Mouse (Mus musculus) embryonic facial prominence, embryonic 10.5 days (tissue): ENCODE measurements around the gene Tmem151a. TPM values are rescaled to one million over a fixed set of nuclear protein-coding genes. Genes with fewer than 3 reads are reported as not detected.
A peak's percentile ranks its signal among the peaks of the same experiment; 100 is the strongest.

Experiments
- DNase-seq: peaks from one replicate; pipeline ENCODE4 v3.0.0-alpha.2; 2017; ENCODE audit warnings: low spot score
- H3K27ac ChIP-seq: fragments of 300-500 bp; sonication (generic); replicated peaks from 2 replicates; pipeline ENCODE4 v1.5.1; 2016; ENCODE audit warnings: mild to moderate bottlenecking
- H3K27me3 ChIP-seq: fragments of 300-500 bp; sonication (generic); replicated peaks from 2 replicates; pipeline ENCODE4 v1.6.1; 2016; ENCODE audit warnings: low read depth, mild to moderate bottlenecking; ENCODE audit not compliant: poor library complexity, severe bottlenecking
- H3K36me3 ChIP-seq: fragments of 300-500 bp; sonication (generic); replicated peaks from 2 replicates; pipeline ENCODE4 v1.6.1; 2016; ENCODE audit warnings: mild to moderate bottlenecking, moderate library complexity
- H3K4me1 ChIP-seq: fragments of 300-500 bp; sonication (generic); 2 replicates; pipeline ENCODE4 v1.6.1; 2016
- H3K4me3 ChIP-seq: fragments of 300-500 bp; sonication (generic); 2 replicates; pipeline ENCODE4 v1.5.1; 2016; ENCODE audit warnings: mild to moderate bottlenecking, moderate library complexity
- H3K9me3 ChIP-seq: fragments of 300-500 bp; sonication (generic); 2 replicates; pipeline ENCODE4 v1.6.1; 2016; ENCODE audit warnings: mild to moderate bottlenecking
- WGBS: fragments of 180-500 bp; shearing (Covaris S2); methylation state at CpG from one replicate; pipeline ENCODE4 v1.1.7; 2016; 5-methylcytosine and 5-hydroxymethylcytosine counted together
- polyA plus RNA-seq: library from polyadenylated mRNA; unstranded; fragments of >200 nt; fragmentation: Nextera tagmentation; extraction: Ambion mirVana; gene quantifications from 2 replicates; pipeline ENCODE4 v1.2.1, GENCODE M21; 2016

Gene Tmem151a
- polyA plus RNA-seq, 1 experiment from 2014 or later, result 1.4 TPM

DNA sequence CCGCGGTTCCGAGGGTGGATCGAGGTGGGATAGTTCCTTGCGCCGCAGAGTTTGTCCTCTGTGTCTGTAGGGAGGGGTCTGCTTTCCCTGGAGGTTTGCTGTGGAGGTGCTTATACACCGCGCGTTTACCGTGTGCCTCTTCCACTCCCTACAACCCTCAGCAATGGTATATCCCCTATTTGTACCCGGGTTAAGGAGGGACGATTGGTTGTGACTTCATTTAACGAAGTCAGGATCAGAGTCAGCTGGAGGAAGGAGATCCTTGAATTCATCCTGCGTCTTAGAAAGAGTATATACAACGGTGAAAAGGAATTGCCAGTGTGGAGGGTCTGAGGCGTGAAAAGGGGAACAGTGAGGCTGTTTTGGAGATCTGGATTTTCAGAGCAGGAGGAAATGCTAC is 43.7 kb downstream of the Tmem151a start:
- H3K36me3 ChIP-seq, result peaks cover 37% of the 10 kb centered on the region
- no peaks in the 10 kb centered on the region for H3K9me3 ChIP-seq
- H3K27me3 ChIP-seq, result peaks cover 7% of the 10 kb centered on the region; the same call in 1 of the 2 replicates
- 3% methylated on average over 16 of the region's 16 CpGs for whole genome bisulfite sequencing
- H3K4me1 ChIP-seq, result peaks cover 45% of the 10 kb centered on the region
- peak overlapping the region; percentile 95 for H3K4me3 ChIP-seq
- peak overlapping the region; percentile 81 for H3K27ac ChIP-seq
- no peak for DNase-seq

DNA sequence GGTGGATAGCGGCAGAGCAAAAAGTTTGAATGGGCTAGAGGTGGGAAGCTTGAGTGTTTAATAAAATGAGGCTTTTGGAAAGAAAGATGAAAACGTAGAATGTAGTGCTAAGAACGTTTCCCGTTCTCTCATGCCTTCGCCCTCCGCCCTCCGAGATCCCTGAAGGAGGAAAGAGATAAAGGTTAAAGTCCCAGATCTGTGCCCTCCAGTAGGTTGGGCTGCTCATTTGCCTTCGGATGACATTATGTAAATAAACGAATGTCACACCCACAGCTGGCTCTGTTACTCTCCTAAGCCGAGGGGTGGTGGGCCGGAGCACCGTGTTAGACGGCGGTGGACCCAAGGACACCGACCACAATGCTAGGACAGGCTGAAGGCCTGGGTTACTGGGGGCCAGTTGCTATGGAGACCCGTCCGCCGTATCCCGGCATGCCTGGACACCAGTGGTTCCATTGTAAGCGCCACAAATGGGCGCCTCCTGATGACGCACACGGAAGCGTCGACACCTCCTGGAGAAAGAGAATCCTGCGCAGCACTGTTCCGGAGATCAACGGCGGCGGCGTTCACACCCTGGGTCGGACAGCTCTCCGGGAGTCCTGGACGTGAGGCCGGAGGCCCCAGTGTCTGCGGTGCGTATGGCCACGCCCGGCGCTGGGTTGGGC is 44.3 kb downstream of the Tmem151a start, which contains the start of gene Brms1:
TSS of gene Brms1 (plus strand) at position 493 of the 662 bp plus-strand sequence.
- Histone ChIP-seq H3K9me3 (no peaks in the 10 kb centered on the region), H3K27me3 (peaks cover 7% of the 10 kb centered on the region; the same call in 1 of the 2 replicates), H3K36me3 (peaks cover 31% of the 10 kb centered on the region), H3K4me3 (peak within 1 kb of the TSS; percentile 95), H3K27ac (peak within 1 kb of the TSS; percentile 81), H3K4me1 (peaks cover 45% of the 10 kb centered on the region)
- WGBS, result 9% methylated on average over 40 of the region's 40 CpGs
- DNase-seq, result peak; percentile 94

DNA sequence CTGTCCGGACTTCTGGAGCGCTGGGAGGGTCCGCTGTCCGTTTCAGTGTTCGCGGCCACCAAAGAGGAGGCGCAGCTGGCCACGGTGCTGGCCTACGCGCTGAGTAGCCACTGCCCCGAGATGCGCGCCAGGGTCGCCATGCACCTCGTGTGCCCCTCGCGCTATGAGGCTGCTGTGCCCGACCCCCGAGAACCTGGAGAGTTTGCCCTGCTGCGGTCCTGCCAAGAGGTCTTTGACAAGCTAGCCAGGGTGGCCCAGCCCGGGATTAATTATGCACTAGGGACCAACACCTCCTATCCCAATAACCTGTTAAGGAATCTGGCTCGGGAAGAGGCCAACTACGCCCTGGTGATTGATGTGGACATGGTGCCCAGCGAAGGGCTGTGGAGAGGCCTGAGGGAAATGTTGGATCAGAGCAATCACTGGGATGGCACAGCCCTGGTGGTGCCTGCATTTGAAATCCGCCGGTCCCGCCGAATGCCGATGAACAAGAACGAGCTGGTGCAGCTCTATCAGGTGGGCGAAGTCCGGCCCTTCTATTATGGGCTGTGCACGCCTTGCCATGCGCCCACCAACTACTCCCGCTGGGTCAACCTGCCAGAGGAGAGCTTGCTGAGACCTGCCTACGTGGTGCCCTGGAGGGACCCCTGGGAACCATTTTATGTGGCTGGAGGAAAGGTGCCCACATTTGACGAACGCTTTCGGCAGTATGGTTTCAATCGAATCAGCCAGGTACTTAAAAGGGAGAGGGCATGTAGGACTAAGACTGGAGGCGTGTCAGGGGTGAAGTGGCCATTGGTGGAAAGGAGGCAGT is 45.8 kb downstream of the Tmem151a start:
- Histone ChIP-seq H3K4me1 (peaks cover 45% of the 10 kb centered on the region), H3K27ac (peak overlapping the region; percentile 95), H3K4me3 (peak overlapping the region; percentile 95), H3K36me3 (peaks cover 19% of the 10 kb centered on the region), H3K9me3 (no peaks in the 10 kb centered on the region), H3K27me3 (peaks cover 7% of the 10 kb centered on the region; the same call in 1 of the 2 replicates)
- DNase-seq, result peak; percentile 24
- 15% methylated on average over 41 of the region's 41 CpGs for WGBS

DNA sequence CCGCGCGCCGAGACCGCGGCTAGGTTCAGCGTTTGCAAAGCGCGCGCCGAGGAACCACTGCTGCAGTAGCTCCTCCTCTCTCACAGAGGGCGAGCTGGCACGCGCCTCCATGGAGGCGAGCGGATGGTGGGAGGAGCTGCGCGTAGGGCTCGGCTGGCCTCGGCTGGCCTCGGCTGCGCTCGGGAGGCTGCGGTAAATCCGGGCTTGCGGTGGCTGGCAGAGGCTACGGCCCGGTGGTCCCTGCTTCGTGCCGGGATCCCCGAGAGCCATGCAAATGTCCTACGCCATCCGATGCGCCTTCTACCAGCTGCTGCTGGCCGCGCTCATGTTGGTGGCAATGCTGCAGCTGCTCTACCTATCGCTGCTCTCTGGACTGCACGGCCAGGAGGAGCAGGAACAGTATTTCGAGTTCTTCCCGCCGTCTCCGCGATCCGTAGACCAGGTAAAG is 46.6 kb downstream of the Tmem151a start, which contains the start of the genes B4gat1 and AC124502.3:
TSS of gene B4gat1 (plus strand) at position 118 of the 448 bp plus-strand sequence.
TSS of gene AC124502.3 (plus strand) at position 183 of the 448 bp plus-strand sequence.
- peaks cover 12% of the 10 kb centered on the region for H3K36me3 ChIP-seq
- H3K4me3 ChIP-seq, result peak within 1 kb of the TSS; percentile 95
- H3K9me3 ChIP-seq, result no peaks in the 10 kb centered on the region
- H3K4me1 ChIP-seq, result peaks cover 45% of the 10 kb centered on the region
- WGBS, result under 1% methylated on average over 44 of the region's 44 CpGs
- H3K27ac ChIP-seq, result peak within 1 kb of the TSS; percentile 95
- DNase-seq, result peak; percentile 94
- H3K27me3 ChIP-seq, result peaks cover 7% of the 10 kb centered on the region; the same call in 1 of the 2 replicates

DNA sequence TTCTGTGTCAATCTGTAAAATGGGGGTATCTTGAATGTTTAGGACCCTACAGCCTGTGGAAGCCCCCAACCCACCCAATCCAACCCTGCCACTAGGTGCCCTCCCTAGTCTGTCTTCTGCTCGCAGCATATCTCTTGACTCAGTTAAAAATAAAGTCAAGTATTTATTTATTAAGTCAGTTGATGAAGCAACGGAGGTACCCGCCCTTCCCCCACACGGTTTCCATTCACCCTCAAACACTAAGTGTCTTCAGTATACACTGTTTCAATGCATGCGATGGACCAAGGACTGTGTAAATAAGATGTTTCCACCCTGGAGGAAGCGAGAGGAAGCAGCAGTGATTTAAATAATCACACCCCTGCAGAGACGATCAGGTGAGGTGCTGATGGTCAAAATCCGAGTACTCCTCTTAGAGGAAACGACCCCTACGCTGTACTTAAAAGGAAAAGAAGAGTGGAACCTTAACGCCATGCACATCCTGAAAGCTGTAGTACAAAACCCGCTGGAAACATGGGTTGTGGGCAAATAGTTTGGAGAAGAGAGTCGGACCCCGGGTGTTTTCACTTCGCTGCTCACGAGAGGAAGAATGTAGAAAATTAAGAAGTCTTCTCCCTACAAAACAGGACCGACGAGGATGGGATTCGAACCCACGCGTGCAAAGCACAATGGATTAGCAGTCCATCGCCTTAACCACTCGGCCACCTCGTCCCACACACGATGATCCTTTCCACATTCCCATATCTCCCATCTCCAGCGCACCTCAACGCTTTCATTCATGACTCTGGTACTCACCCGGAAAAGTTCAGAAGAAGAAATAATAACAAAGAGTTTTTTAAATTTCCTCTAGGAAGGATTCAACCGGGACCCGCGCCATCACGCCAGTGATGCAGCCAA is 47.4 kb downstream of the Tmem151a start:
- Histone ChIP-seq H3K4me1 (peaks cover 45% of the 10 kb centered on the region), H3K27ac (peak overlapping the region; percentile 95), H3K4me3 (peak overlapping the region; percentile 95), H3K27me3 (peaks cover 7% of the 10 kb centered on the region; the same call in 1 of the 2 replicates), H3K9me3 (no peaks in the 10 kb centered on the region), H3K36me3 (peaks cover 4% of the 10 kb centered on the region; the same call in 1 of the 2 replicates)
- WGBS, result 6% methylated on average over 32 of the region's 32 CpGs
- DNase-seq, result peak; percentile 90

DNA sequence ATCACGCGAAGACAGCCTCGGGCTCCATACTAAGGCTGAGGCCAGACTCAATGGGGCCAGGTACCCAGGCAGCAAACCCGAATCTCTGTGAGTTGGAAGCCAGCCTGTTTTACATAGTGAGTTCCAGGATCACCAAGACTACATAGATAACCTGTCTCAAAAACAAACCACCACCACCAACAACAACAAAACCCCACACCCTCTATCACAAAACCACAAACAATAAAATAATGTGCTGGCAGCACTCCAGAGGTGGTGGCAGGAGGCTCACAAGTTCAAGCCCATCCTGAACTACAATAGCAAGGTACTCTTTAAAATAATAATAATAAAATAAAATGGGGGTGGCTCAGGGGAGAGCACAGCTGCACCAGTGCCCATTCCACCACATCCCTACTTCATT is 48.8 kb downstream of the Tmem151a start:
- peaks cover 10% of the 10 kb centered on the region for H3K36me3 ChIP-seq
- no peak overlapping the region for H3K4me3 ChIP-seq
- DNase-seq, result no peak
- peaks cover 7% of the 10 kb centered on the region; the same call in 1 of the 2 replicates for H3K27me3 ChIP-seq
- H3K9me3 ChIP-seq, result no peaks in the 10 kb centered on the region
- WGBS, result 82% methylated on average over 4 of the region's 4 CpGs
- H3K27ac ChIP-seq, result no peak overlapping the region
- peaks cover 33% of the 10 kb centered on the region for H3K4me1 ChIP-seq

DNA sequence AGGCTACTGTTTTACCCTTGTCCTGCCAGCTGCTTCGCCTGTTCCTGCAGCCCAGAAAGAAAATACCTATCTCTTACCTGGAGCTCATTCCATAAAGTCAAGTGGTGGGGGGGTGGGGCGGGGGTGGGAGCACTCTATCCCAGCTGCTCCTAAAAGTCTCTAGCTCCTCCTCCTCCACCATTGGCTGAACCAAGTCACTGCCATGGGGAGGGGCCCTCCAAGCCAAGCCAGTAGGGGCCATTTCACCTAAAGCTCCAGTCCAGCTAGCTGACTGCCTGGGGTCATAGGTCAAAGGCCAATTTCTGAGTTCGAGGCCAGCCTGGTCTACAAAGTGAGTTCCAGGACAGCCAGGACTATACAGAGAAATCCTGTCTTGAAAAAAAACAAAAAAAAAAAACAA is 52.6 kb downstream of the Tmem151a start:
- Histone ChIP-seq H3K27ac (no peak overlapping the region), H3K4me3 (no peak overlapping the region), H3K36me3 (peaks cover 49% of the 10 kb centered on the region), H3K9me3 (no peaks in the 10 kb centered on the region), H3K4me1 (peaks cover 6% of the 10 kb centered on the region), H3K27me3 (no peaks in the 10 kb centered on the region)
- 80% methylated on average over 3 of the region's 3 CpGs for WGBS
- DNase-seq, result no peak

DNA sequence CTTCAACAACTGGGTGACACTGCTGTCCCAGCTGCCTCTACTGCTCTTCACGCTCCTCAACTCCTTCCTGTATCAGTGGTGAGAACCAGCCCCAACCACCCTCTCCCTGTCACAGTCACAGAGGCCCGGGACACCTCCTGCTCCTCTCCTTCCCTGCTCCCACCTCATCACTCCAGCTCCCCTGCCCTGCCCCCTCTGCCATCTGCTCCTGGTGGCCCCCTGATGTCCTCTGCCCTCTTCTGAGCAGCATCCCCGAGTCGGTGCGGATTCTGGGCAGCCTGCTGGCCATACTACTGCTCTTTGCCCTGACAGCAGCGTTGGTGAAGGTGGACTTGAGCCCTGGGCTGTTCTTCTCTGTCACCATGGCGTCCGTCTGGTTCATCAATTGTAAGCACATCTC is 59.2 kb downstream of the Tmem151a start:
- Histone ChIP-seq H3K36me3 (peaks cover 54% of the 10 kb centered on the region), H3K27ac (no peak overlapping the region)
- WGBS, result 89% methylated on average over 8 of the region's 8 CpGs

DNA sequence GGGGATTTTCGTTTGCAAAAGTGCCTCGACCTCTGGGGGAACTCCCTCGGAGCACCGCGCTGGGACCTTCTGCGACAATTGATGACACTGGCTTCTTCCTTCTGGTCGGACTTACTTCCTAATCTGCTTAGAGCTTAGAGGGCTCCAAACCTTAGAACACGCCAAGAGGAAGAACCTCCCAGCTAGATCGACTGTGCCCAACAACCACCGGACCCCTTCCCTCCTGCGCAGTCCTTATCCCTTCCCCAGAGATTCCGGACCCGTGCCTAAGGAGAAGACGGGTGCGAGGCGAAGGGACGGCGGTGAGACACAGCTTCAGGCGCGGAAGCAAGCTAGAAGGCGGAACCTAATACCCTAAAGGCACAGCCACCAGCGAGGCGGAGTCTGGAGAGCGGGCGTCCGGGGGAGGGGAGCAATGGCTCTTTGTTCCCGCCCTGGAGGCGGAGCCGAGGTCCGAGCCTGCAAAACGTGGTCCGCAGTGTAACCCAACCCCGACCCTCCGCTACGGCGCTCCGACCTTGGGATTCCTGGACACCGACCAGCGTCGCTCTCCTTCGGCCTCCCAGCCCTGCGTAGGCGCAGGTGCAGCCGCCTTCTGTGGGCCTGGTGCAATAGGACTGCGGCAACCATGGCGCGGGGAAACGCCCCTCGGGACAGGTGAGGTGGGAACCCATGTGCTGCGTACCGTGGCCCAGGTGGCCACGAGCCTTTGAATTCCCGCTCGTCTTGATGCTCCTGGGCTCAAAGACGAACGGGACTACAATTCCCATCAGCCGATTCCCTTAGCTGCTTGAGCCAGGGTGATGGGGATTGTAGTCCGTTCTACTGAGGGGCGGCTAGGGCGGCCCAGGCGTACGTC is 61.5 kb downstream of the Tmem151a start, which contains the start of gene Slc29a2:
TSS of gene Slc29a2 (plus strand) at position 240 of the 859 bp plus-strand sequence.
- H3K4me3 ChIP-seq, result peak within 1 kb of the TSS; percentile 73
- WGBS, result under 1% methylated on average over 62 of the region's 62 CpGs
- H3K4me1 ChIP-seq, result peaks cover 18% of the 10 kb centered on the region
- peaks cover 31% of the 10 kb centered on the region for H3K36me3 ChIP-seq
- no peaks in the 10 kb centered on the region for H3K27me3 ChIP-seq
- DNase-seq, result peak; percentile 96
- peak within 1 kb of the TSS; percentile 91 for H3K27ac ChIP-seq
- H3K9me3 ChIP-seq, result no peaks in the 10 kb centered on the region

More for the DNA sequence above, 59.2 kb downstream of the Tmem151a start:
- H3K4me3 ChIP-seq, result no peak overlapping the region
- H3K9me3 ChIP-seq, result no peaks in the 10 kb centered on the region
- no peaks in the 10 kb centered on the region for H3K27me3 ChIP-seq
- H3K4me1 ChIP-seq, result peaks cover 18% of the 10 kb centered on the region
- no peak for DNase-seq

DNA sequence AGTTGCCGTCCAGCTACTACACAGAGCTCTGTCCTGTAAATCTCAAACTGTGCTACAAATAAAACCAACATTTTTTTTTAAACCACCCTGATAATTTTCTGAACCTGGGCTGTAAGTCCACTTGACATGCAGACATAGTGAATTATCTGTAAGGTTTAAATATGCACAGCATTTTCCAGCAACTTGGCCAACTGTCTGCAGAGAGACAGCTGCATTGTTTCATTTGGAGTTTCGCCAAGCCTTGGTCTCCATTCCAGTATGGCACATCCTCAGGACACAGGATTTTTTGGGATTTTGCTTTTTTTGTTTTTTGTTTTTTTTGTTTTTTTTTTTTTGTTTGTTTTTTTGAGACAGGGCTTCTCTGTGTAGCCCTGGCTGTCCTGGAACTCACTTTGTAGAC is 63.9 kb downstream of the Tmem151a start:
- peaks cover 7% of the 10 kb centered on the region for H3K36me3 ChIP-seq
- H3K9me3 ChIP-seq, result no peaks in the 10 kb centered on the region
- no peak for DNase-seq
- H3K27ac ChIP-seq, result no peak overlapping the region
- no peak overlapping the region for H3K4me3 ChIP-seq
- peaks cover 23% of the 10 kb centered on the region for H3K4me1 ChIP-seq
- no peaks in the 10 kb centered on the region for H3K27me3 ChIP-seq
- WGBS, result 93% methylated on average over 2 of the region's 2 CpGs
